Mouse (Mus musculus) thymus, postnatal 25 days (tissue): ENCODE results near the gene Itga10.
"Not testable (repeated sequence)": the region's sequence is repeated elsewhere in the genome, so short reads cannot be mapped to it uniquely, and the experiment has no call there.

Experiments used
- DNase-seq: peaks from one replicate; pipeline ENCODE4 v3.0.0; 2022

Gene Itga10

DNA sequence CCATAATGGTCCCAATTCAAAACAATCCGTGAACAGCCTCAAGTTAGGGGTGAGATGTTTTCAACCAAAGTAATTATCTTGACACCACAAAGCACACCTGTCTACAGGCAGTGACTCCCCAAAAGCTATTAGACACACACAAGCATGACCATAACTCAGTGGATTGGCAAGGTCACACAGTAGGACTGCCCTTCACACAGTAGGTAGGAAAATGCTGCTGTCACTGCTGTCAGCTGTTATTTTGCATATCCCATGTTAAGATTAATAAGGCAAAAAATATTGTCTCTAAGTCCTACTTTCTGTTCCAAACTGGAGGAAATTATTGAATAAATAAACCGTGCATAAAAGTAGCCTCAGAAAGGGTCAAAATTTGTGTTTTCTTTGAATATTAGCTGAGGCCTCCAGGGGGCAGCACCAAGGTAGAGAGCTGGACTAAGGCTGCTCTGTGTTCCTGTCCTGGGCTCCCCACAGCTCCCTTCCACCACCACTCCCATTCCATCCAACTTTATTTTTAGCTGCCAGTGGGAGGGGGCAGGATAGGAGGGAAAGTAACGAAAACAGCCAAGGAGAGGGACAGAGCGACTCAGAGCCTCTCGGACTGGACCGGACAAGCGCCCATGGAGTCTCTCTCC is at the start of gene Itga10:
Gene Itga10, plus strand, starts transcription at position 567 of the 632 bp plus-strand sequence.
- peak; percentile 11 for DNase-seq

DNA sequence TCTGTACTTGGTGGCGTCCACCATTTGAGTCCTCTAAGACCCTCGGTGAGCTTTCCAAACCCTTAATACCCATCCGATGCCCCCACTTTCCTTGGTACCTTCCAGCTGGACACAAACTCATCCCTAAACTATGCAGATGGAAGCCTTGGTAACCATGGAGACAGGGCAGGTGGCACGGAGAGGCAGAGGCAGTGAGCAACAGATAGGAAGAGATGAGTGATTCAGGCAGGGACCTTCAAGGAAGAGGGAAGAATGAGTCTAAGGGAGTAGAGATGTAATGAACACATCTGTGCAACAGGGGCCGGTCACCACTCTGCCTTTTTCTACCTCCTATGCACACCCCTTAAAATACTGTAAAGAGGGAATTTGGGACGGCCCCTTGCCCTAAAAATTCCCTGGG is 49.7 kb upstream of the Itga10 start:
- no peak for DNase-seq

DNA sequence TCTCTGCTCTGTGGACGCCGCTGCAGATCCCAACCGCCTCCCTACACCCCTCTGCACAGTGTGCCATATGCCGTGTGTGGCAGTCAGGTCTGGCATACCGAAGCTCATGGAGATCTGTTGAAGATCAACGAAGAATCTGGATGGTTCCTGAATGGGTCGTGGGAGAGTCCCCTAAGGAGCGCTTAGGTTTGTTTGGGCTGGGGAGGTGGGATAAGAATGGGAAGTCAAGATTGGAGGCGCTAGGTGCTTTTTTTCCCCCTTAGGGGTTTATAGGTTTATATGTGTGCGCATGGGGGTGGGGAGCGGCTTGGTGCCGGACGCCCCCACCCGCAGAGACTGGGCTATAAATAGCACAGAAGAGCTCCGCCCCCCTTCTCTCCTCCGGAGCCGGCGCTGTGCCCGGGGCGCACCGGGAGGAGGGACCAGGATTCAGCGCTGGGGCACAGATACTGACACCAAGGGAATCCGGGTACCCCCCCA is 49.1 kb upstream of the Itga10 start, which contains the start of gene Ankrd34a:
Gene Ankrd34a, plus strand, starts transcription at position 409 of the 480 bp plus-strand sequence.
- DNase-seq = no peak

DNA sequence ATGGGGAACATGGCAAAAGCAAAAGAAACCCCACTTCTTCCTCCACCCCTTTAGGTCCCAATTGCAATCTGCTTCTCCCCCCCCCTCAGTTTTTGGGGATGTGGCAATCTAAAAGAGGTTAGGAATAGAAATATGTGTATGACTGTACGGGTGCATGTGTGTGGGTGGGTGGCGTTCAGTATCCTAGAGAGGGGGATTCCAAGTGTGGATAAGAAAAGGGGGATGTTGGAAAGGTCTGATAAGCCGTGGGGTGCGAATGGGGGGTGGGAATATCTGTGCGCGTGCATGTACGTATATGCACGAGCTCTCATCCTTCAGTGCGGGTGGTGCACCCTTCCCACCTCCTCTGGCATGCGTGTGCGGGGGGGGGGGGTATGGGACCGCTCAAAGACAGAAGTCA is 48.5 kb upstream of the Itga10 start:
- DNase-seq = no peak

DNA sequence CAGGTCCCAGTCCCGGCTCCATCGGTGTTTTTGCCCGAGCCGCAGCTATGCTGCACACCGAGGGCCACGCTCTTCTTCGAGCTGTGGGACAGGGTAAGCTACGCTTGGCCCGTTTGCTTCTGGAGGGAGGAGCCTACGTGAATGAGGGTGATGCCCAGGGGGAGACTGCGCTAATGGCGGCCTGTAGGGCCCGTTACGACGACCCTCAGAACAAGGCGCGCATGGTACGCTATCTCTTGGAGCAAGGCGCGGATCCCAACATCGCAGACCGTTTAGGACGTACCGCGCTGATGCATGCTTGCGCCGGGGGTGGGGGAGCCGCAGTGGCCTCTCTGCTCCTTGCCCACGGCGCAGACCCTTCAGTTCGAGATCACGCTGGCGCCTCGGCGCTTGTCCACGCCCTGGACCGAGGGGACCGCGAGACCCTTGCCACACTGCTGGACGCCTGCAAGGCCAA is 47.9 kb upstream of the Itga10 start:
- no peak for DNase-seq

DNA sequence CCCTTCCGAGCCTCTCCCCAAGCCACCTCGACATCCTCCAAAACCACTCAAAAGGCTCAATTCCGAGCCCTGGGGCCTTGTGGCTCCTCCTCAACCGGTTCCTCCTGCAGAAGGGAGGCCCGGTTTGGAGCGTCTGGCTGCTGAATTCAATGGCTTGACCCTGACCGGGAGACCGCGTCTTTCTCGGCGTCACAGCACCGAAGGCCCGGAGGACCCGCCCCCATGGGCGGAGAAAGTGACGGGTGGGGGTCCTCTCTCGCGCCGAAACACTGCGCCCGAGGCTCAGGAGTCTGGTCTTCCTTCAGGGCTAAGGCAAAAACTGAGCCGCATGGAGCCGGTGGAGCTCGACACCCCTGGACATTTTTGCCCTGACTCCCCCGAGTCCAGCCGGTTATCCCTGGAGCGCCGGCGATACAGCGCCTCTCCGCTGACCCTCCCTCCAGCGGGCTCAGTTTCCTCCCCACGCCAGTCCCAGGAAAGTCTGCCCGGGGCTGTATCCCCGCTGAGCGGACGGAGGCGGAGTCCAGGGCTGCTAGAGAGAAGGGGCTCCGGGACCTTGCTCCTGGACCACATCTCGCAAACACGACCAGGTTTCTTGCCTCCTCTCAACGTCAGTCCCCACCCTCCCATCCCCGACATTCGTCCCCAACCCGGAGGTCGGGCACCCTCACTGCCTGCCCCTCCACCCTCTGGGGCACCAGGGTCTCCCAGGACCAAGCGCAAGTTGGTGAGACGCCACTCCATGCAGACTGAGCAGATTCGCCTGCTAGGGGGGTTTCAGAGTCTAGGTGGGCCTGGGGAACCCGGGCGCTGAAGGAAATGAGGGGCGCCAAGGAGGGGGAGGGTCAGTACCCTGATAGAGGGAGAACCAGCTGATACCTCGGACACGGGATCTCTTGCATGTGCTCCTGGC is 47.0 kb upstream of the Itga10 start:
- DNase-seq = no peak

DNA sequence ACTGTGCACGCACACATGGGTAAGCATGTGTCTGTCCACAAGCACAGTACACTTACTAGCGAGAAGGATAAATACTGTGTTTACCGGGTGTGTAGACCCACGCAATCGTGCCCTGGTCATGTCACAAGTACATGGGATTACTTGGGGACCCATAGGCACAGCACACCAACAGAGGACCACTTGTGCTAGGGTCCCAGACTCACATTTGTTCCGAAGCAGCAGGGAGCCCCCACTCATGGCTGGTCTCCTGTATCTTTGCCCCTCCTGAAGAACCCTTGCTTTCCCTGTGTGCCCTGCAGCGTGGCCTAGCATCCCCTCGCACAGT is 46.4 kb upstream of the Itga10 start:
- DNase-seq = no peak

DNA sequence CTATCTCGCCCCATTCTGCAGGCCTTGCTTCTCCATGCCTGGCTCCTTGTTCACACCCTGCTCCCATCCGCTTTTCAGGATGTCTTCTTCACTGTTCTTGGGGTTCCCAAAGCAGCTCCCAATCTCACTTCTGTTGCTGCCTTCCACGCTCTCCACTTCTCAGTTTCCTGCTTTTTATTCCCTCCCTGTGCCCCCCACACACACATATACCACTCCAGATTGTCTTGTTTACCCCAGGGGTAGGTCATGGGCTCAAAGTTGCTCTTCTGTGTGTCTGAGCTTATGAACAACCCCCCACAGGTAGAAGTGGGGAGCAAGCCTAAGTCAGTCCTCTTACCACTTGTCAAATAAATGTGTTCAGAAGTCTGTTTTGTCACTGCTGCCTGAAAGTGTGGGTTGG is 46.0 kb upstream of the Itga10 start:
- no peak for DNase-seq

DNA sequence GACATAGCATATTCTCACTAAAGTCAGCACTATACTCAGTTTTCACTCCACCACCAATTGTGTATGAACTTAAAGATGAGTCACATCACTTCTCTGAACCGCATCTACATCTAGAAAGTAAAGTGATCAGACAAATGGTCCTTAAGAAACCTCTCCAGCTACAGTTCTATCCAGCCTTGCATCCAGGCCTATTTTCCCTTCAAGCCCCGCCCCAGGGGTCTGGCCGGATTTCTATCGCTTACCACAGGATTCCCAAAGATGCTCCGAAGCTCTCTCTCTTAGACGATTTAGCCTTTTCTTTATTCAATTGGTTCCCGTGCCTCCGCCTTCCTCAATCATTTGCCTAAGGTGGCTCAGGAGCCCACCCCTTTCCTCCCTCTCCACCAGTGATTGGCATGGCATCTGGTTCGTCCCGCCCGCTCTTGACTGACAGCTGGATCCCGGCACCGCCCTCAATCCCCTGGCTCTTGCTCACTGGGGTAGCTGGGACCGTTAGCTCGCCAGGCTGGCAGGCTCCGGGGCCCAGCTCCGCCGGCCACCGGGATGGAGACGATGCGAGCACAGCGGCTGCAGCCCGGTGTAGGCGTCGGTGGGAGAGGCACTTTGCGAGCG is 44.6 kb upstream of the Itga10 start, which contains the start of gene Lix1l:
Gene Lix1l, plus strand, starts transcription at position 511 of the 612 bp plus-strand sequence.
- DNase-seq = peak; percentile 89

DNA sequence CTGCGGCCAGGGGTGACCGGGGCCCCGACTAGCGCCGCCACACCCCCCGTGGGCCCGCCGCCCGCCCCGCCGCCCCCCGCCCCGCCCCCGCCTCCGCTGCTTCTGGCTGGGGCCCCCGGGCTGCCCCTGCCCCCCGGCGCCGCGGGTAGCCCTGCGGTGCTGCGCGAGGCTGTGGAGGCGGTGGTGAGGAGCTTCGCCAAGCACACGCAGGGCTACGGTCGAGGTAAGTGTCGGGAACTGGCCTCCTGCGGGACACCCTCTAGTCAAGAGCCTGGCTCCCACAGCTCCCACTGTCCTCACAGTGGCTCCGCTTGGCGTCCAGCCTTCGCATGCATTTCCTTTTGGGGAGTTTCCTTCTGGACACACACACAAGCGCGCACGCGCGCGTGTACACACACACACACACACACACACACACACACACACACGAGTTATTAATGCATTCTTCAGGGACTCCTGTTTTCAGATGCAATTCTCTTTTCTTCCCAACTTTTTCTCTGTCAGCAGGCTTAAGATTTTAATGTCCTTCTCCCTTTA is 44.1 kb upstream of the Itga10 start:
- DNase-seq = no peak

DNA sequence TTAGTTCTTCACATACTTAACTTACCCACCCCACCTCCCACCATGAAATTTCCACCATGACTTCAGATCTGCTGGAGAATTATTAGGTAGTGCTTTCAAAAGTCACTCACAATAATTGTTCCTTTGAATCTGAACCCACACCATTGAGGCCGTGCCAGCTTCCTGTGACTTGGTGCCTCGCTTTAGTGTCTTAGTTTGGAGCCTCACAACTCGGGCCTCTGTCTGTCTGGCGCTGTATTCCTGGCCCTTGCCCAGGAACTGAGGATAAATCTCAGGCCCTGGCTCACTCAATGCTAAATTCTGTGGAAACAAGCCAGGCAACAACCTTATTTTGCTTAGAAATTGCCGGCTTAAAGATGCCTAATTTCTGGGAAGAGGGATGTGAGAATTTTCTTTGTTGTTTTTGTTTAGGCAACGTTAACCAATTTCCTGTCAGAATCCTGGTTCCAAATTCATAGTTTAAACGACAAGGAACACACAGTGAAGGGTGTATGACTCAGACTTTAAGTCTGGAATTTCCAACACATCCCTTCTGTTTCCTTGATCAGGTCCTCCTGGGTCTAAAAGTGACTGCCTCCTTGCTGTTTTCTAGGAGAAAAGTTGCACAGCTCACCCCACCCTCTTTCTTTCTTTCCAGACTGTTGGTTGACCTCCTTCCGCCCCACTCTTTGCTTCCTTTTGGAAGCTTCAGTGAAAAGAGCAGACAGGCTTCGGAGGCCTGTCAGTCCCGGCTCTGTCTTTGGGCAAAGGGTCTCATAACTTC is 43.3 kb upstream of the Itga10 start:
- DNase-seq = no peak

DNA sequence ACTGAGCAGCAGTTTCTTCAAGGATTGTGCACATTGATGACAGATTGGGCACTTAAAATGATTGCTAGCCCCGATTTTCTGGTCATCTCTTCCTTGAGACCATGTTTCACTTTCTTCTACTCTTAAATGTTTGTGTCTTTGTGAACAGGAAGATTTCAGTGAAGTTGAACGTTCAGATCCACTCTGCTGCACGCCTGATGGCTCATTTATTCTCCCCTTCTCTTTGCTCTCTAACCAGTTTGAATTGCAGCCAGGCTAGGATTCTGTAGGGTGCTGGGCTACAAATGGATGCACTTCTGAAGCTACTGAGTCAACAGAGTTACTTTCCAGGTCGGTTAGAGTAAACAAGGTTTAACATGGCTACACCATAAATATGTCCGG is 42.7 kb upstream of the Itga10 start:
- no peak for DNase-seq

DNA sequence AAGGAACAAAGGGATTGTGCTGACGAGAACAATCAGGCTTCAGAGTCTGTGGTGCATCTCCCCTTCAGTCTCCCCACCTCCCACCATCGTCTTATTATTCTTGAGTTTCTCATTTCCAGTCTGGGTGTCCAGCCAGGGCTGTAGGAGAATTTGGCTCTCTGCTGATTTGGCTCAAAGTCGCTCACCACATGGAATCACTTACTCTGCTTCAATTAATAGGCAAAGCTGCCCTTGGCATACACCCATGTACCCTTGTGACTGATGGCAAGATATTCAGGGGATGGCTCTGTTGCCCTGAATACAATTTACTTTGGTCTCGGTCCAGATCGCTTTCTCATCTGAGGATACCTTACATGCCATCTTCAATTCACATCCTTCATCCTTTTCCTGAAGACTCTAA is 42.1 kb upstream of the Itga10 start:
- DNase-seq = no peak

DNA sequence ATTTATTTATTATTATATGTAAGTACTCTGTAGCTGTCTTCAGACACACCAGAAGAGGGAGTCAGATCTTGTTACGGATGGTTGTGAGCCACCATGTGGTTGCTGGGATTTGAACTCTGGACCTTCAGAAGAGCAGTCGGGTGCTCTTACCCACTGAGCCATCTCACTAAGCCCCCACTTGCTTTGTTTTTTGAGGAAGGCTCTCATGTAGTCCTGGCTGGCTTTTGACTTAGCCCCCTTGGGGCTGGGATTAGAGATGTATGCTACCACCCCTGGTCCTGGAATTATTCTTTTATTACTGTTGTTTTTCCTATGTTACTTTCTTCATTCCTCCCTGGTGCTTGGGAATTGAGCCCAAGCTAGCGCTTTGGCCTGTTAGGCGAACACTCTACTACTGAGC is 39.4 kb upstream of the Itga10 start:
- not testable (repeated sequence) for DNase-seq

DNA sequence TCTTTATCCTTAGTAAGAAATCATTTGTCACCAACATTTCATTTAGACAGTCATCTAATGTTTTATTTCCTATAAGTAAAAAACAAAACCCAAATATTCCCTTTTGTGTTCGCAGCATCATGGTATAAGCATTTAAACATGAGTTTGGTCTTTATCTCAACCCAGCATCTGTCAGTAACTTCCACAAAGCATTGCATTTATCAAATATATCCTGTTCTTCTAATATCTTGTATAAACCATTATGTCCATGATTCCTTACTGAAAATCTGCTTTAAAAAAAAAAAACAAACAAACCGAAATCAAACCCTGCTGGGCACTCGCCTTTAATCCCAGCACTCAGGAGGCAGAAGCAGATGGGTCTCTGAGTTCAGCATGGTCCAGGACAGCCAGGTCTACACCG is 38.8 kb upstream of the Itga10 start:
- no peak for DNase-seq

DNA sequence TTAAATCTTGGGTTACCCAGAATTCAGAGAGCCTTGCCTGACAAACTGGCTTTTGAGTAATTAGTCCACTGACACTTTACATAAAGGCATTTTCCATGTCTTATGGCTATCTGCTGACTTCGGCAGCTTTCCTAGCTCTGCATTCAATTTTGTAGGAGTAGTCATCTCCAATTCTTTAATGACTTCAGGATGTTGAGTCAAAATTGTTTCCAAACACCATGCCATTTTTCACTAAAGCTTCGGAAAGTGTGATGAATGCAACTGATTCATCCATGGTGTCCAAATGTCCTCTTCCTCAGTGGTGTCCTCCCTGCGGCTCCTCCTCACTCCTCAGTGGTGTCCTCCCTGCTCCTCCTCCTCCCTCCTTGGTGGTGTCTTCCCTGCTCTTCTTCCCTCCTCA is 27.4 kb upstream of the Itga10 start:
- no peak for DNase-seq

DNA sequence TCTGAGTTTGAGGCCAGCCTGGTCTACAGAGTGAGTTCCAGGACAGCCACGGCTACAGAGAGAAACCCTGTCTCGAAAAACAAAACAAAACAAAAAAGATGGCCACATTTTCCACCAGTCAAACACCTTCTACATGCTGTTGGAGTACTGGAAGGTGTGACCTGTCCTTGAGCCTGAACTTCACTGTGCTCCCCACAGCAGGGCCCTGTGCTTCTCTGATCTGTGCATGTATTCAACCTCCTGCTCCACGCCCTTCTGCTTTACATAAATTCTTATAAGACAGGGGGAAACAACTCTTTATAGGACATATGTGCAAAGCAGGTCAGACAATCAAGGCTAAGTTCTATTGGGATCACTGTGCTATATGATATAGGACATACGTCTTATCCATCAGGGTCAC is 22.2 kb upstream of the Itga10 start:
- DNase-seq = no peak

DNA sequence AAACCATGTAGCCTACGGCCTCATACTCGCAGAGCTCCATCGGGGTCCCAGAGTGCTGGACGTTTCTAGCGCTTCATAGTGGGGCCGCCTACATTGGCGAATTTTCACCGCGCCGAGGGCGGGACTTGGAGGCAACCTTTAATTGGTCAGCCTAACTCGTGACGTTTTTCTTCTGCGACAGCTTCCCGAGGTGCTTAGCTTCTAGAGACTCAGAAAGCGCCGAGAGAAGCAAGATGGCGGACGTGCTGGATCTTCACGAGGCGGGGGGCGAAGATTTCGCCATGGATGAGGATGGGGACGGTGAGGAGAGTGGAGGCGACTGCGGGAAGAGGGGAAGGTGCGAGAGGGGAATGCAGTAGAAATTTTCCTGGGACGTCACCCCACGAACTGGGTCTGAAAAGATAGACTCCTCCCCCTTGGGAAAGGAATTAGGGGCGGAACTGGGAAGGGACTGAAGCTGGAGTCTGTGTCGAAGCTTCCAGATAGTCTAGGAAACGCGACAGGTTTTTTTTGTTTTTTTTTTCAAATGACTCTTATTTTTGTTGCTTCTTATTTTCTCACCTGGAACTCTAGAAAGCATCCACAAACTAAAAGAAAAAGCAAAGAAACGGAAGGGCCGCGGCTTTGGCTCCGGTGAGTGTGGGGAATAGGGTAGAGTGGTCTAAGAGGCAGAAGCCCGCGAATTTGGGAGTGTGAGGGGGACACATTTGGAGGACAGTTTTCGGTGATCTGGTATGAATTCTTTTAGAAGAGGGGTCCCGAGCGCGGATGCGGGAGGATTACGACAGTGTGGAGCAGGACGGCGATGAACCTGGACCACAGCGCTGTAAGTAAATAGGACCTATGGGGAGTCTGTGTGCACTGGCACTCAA is 15.4 kb upstream of the Itga10 start, which contains the start of gene Rbm8a:
Gene Rbm8a, plus strand, starts transcription at position 205 of the 872 bp plus-strand sequence.
- DNase-seq = peak; percentile 94

DNA sequence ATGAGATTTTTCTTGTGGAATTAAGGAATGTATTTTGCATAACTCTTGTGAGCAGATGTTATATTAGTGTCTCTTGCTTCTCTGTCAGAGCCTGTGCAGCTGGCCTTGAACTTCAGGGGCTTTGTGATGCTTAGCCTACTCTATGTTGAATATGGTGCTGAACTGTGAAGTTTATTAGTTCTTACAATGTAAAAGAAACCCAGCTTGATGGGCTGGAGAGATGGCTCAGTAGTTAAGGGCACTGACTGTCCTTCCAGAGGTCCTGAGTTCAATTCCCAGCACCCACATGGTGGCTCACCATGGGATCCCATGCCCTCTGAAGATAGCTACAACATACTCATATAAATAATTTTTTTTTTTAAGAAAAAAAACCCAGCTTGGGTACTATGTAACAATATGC is 13.3 kb upstream of the Itga10 start:
- no peak for DNase-seq

DNA sequence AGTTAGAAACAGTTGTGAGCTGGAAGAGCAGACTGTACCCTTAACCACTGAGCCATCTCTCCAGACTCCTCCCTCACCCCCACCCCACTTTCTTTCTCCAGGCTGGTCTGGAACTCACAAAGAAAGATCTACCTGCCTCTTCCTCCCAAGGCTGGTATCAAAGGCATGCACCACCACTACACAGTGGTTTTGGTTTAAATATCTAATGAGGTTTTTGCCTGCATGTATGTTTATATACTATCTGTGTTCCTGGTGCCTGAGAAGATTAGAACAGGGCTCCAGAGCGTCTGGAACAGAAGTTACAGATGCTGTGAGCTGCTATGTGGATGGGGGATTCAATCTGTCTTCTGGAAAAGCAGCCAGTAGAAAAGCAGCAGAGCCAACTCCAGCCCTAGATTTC is 11.4 kb upstream of the Itga10 start:
- no peak for DNase-seq
